Comparison of ENCODE assay signal across 9 mouse cellular contexts in genomic region chr11:88634627-88635026, GRCm38 (mm10).
DNase-seq lines count a peak whose midpoint lies in the region; ATAC-seq lines count a peak whose summit lies in the region.
"Had no signal": no experiment of that assay in that cellular context is flagged by ENCODE, and none has a peak within 500 bp of the region (broad histone marks: within the 10 kb centered on the region; RNA-seq: fewer than 3 reads in every experiment).

No protein-coding gene starts in this region.

- peak; percentile 38 for DNase-seq in gastrocnemius, postnatal 14 days
- peak; percentile 47 for DNase-seq in heart, postnatal 25 days (ENCODE audit: low spot score)
- peak; percentile 63 for DNase-seq in skeletal muscle tissue, adult 2 months (ENCODE audit: low read depth, low spot score)
- DNase-seq in cerebellum, adult 18-20 months = no peak
- DNase-seq: right cerebral cortex, adult 18-20 months had no signal

- no peak overlapping the region for H3K9ac ChIP-seq in kidney, embryonic 16.5 days (replicated peaks; ENCODE audit: low read length)
- H3K9ac ChIP-seq in kidney, embryonic 14.5 days (ENCODE audit: low read depth, low read length) = no peak overlapping the region
- H3K9ac ChIP-seq: neural tube, embryonic 12.5 days had no signal

- intact Hi-C loops in gastrocnemius, postnatal 14 days (cut with DNase I; ENCODE audit: low total_unique reads) = no loop called here
- intact Hi-C loops in heart, postnatal 25 days (cut with DNase I) = loop anchor here (2.0 kb wide), 1 partner anchor 30 kb away; no protein-coding TSS in a partner anchor

- no peak overlapping the region for H3K27ac ChIP-seq in kidney, embryonic 16.5 days (ENCODE audit: low read length)
- no peak overlapping the region for H3K27ac ChIP-seq in kidney, embryonic 14.5 days (ENCODE audit: low read depth, low read length)
- H3K27ac ChIP-seq: neural tube, embryonic 12.5 days had no signal

- no peaks in the 10 kb centered on the region for H3K27me3 ChIP-seq in kidney, embryonic 16.5 days (ENCODE audit: insufficient read depth, low read length)
- no peaks in the 10 kb centered on the region for H3K27me3 ChIP-seq in kidney, embryonic 14.5 days (ENCODE audit: control insufficient read depth, insufficient read depth, low read length)
- H3K27me3 ChIP-seq: neural tube, embryonic 12.5 days had no signal

- no peak overlapping the region for H3K4me3 ChIP-seq in kidney, embryonic 16.5 days (ENCODE audit: low read length)
- no peak overlapping the region for H3K4me3 ChIP-seq in kidney, embryonic 14.5 days (ENCODE audit: low read length)
- H3K4me3 ChIP-seq: neural tube, embryonic 12.5 days had no signal

- no peaks in the 10 kb centered on the region for H3K36me3 ChIP-seq in kidney, embryonic 16.5 days (ENCODE audit: insufficient read depth, low read length)
- H3K36me3 ChIP-seq in kidney, embryonic 14.5 days (ENCODE audit: control insufficient read depth, insufficient read depth, low read length) = peaks cover 7% of the 10 kb centered on the region

- peaks cover 35% of the 10 kb centered on the region for H3K4me1 ChIP-seq in kidney, embryonic 16.5 days (ENCODE audit: insufficient read depth, low read length)
- peaks cover 16% of the 10 kb centered on the region for H3K4me1 ChIP-seq in kidney, embryonic 14.5 days (ENCODE audit: control insufficient read depth, insufficient read depth, low read length)

- no peaks in the 10 kb centered on the region for H3K9me3 ChIP-seq in kidney, embryonic 16.5 days (ENCODE audit: low read length)
- no peaks in the 10 kb centered on the region for H3K9me3 ChIP-seq in kidney, embryonic 14.5 days (ENCODE audit: control insufficient read depth, low read length)
- H3K9me3 ChIP-seq: neural tube, embryonic 12.5 days had no signal

- 48% methylated on average over 1 of the region's 1 CpGs for WGBS in kidney, embryonic 16.5 days
- 48% methylated on average over 1 of the region's 1 CpGs for WGBS in kidney, embryonic 14.5 days

- H3K4me2 ChIP-seq in kidney, embryonic 16.5 days (replicated peaks; ENCODE audit: low read depth, low read length) = no peak overlapping the region
- no peak overlapping the region for H3K4me2 ChIP-seq in kidney, embryonic 14.5 days (replicated peaks; ENCODE audit: low read depth, low read length)
- H3K4me2 ChIP-seq: neural tube, embryonic 12.5 days had no signal

- ATAC-seq in kidney, embryonic 16.5 days (ENCODE audit: low FRiP score, low TSS enrichment) = 0 out of 2 replicates have a peak, but pooled peaks have one; percentile 17
- no peak for ATAC-seq in kidney, embryonic 14.5 days (ENCODE audit: low FRiP score, low TSS enrichment)
- ATAC-seq in erythroid progenitor cell, adult 5-6 weeks (replicated peaks; ENCODE audit: low FRiP score, poor library complexity, severe bottlenecking) = no peak

Comparison
In these comparisons a context has a peak if more than half of its experiments do, and no peak if none do; other contexts are left out.
1. DNase-seq: peak in gastrocnemius, postnatal 14 days (single experiment), heart, postnatal 25 days (single experiment) and skeletal muscle tissue, adult 2 months (single experiment); none in cerebellum, adult 18-20 months (0 of 2).